Mouse (Mus musculus): ENCODE measurements at regions not wholly inside any gene's neighbourhood (a gene's known extent, or its start where the extent isn't known, plus 50 kb on each side); places are given as distances from the start of the nearest gene placed in this dataset.

GRCm38 (mm10) chr7:145043455-145044149, 103.9 kb upstream of the Ccnd1 start:
- DNase-seq (ENCODE audit: low spot score): no peak

GRCm38 (mm10) chr7:145040871-145041270, 101.1 kb upstream of the Ccnd1 start:
- no peak for DNase-seq (ENCODE audit: low spot score)

- DNase-seq (ENCODE audit: low spot score): no peak
These were observed 94.7 kb upstream of the Ccnd1 start for GRCm38 (mm10) chr7:145034385-145034784.

DNA sequence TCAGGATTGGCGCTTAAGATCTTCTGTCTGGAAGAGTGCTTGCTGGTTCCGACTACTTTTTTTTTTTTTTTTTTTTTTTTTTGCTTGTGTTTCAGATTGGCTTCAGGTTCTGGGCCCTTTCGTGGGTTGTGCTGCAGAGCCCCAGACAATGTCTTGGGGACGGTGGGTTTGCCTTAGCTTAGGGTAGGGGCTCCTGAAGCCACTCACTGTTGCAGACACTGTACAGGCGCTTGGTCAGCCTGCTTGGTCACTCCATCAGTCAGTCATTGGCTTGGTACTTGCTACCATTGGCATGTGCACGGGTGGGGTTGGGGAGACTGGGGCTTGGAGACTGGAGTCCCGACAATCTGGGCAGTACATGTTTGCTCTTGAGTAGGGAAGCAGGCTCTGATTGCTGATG, 91.5 kb upstream of the Ccnd1 start:
- DNase-seq (ENCODE audit: low spot score): no peak

GRCm38 (mm10) chr7:145030635-145031141, 91.0 kb upstream of the Ccnd1 start:
- DNase-seq (ENCODE audit: low spot score): no peak

DNA sequence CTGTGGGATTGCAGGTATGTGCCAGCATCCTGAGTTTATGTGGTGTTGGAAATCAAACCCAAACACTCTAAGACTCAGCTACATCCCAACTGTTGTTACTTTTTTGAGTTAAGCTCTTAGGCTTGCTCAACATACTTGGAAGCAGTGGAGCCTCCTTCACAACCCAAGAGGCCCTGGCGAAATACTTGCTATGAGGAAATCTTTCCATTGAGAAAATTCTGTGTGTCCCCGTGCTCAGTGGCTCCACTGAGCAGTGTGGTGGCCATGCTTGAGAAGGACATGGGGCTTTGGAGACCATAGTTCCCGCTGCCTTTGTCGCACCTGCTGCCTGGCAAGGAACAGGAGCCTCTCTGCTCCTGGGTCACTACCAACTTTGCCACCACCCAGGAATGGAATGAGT, 89.9 kb upstream of the Ccnd1 start:
- no peak for DNase-seq (ENCODE audit: low spot score)

GRCm38 (mm10) chr7:145029124-145029523, 89.4 kb upstream of the Ccnd1 start:
- DNase-seq (ENCODE audit: low spot score): no peak

GRCm38 (mm10) chr7:145027061-145027460, 87.3 kb upstream of the Ccnd1 start:
- DNase-seq (ENCODE audit: low spot score): no peak

- DNase-seq (ENCODE audit: low spot score): no peak
These were observed 86.2 kb upstream of the Ccnd1 start for GRCm38 (mm10) chr7:145026014-145026285.

- DNase-seq (ENCODE audit: low spot score): no peak
These were observed 85.7 kb upstream of the Ccnd1 start for GRCm38 (mm10) chr7:145025186-145026013.

DNA sequence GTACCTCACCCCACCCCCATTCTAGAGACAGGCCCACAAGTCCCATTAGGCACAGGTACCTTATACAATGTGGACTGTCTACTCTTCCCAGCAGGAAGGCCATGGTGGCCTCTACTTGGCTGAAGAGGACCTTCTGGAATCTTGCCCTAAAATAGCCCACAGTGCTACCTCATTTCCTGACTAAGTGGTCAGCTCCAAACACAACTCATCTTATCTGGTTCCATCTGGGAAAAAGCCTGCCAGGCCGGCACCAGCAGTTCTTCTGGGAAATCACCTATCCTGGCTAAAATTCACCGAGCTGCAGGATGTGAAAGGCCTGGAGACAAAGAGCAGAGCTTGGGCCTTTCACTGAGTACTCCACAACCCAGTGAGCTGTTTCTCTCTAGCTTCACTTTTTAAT, 84.9 kb upstream of the Ccnd1 start:
- no peak for DNase-seq (ENCODE audit: low spot score)

GRCm38 (mm10) chr7:145019137-145019536, 79.4 kb upstream of the Ccnd1 start:
- DNase-seq (ENCODE audit: low spot score): no peak

DNA sequence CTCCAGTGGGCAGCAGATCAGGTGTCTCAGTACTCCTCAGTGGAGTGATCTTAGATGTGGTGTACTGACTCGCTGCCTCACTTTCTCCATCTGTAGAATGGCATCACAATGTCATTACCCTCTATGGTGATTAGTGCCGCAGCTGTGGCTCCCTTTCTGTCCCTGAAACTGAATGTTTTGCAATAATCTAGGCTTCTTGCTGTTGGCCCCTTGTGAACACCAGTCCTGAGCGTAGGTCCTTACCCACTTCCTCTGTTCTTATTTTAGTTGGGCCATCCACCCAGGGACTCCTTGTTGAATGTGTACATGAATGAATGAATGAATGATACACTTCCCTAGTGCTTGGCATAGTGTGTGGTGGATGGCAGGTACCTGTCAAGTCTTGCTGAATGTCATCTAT, 78.4 kb upstream of the Ccnd1 start:
- no peak for DNase-seq (ENCODE audit: low spot score)

GRCm38 (mm10) chr7:145015463-145016085, 75.8 kb upstream of the Ccnd1 start:
- no peak for DNase-seq (ENCODE audit: low spot score)

- no peak for DNase-seq (ENCODE audit: low spot score)
These were observed 71.0 kb upstream of the Ccnd1 start for GRCm38 (mm10) chr7:145010757-145011156.

DNA sequence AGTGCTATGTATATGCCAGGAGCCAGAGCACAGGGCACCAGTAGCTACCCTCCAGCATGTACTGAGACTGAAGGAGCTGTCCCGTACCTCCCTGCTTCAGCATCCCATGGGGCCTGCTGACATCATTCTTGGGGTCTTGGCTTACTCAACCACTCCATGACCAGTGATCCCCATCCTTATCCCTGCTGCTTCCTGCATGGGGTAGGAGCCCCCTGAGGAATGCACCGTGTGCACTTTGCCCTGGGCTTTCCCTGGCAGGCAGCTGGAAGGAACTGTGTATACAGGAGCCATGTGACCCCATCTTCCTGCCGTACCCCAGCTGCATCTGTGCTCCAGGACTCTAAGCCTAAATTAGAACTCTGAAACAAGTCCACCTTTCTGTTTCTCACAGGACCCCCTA, 70.3 kb upstream of the Ccnd1 start:
- no peak for DNase-seq (ENCODE audit: low spot score)

DNA sequence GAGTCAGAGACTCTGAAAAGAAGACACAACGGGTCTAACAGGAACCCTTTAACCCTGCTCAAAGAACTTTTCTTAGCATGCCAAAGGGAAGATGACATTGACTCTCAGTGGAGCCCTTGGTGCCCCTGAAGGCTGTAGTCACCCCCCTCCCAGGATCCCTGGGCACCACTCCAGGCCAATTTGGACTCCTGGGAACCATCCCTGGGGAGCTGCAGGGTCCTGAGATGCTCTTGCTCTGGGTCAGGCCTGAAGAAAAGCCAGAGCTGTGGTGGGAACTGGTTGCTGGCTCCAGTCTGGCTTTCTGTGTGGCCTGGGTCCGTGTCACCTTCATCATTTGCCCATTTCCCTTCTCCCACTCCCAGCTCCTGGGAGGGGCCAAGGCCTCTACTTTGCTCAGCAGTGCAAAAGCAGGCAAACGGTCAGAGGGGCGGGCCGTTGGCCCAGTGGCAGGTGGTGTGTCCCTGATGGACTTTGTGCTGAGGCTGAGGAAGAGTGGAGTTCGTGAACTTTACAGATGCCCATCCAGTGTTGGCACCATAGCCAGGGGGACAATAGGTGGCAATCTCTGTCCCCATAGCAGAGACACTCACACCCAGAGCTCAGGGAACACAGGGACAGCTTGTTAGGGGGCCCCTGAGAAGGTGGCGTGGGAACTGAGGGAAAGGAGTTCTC, 69.1 kb upstream of the Ccnd1 start:
- DNase-seq (ENCODE audit: low spot score): no peak

GRCm38 (mm10) chr7:145007216-145007615, 67.5 kb upstream of the Ccnd1 start:
- DNase-seq (ENCODE audit: low spot score): no peak

GRCm38 (mm10) chr7:145001503-145002084, 61.9 kb upstream of the Ccnd1 start:
- DNase-seq (ENCODE audit: low spot score): no peak

DNA sequence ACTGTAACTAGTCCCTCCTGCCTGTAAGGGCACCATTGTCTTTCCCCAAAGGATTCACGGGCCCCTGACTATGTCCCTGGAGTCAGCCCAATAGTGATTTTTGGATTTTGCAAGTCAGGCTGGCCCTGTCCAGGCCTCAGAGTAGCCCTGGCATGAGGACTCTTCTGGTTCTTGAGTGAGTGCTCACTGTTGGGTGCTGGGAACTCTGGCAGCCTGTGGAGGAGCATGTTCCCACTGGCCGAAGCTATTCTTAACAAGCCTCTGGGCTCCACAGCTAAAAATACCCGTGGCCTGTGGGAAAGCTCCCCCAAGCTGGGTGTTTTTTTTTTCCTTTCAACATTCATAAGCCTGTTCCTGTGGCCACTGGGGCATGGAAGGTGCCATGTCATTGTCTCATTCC, 60.0 kb upstream of the Ccnd1 start:
- no peak for DNase-seq (ENCODE audit: low spot score)

- no peak for DNase-seq (ENCODE audit: low spot score)
These were observed 57.1 kb upstream of the Ccnd1 start for GRCm38 (mm10) chr7:144996847-144997246.

DNA sequence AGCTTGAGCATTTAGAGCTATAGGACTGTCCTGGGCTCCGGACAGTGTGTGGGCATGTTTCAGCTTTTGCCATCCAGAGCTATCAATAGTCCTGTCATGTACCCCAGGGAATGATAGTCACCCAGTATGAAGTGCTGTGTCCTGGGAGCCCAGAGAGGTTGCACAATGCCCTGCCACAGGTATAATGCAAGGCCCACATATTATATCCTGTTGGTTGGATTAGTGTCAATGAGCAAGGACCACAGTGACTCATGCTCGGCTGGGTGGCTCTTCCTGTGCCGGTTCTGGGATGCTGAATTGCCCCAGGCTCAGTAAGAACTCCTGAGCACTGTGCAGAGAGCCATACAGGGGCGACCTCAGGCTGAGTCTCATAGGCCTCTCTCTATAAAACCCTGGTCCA, 54.5 kb upstream of the Ccnd1 start:
- DNase-seq (ENCODE audit: low spot score): no peak

Data from T-cell, adult 2 months (primary cell).